Mouse (Mus musculus): ENCODE measurements at regions not wholly inside any gene's neighbourhood (a gene's known extent, or its start where the extent isn't known, plus 50 kb on each side); places are given as distances from the start of the nearest gene placed in this dataset.

DNA sequence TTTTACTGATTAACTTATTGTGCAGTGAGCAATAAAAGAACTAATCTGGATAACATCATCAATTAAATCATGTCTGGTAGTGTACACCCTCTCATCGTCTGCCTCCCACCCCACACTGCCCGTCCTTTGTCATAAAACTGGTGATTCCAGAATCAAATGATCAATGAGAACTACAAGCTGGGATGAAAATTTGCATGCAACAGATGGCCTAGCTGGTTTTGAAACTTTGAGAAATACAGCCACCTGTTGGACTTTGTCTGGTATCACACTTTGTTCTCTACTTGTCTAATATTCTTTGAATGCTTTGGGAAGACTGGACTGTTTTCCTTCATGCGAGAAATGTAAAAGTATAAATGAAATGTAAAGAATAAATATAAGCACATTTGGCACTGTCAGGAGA lies 126.8 kb upstream of the Dcbld2 start:
- Histone ChIP-seq H3K4me2 (ENCODE audit: low read length) (no peak overlapping the region), H3K4me1 (ENCODE audit: control insufficient read depth, insufficient read depth, low read length) (no peaks in the 10 kb centered on the region), H3K4me3 (ENCODE audit: low read depth, low read length) (no peak overlapping the region), H3K9me3 (replicated peaks; ENCODE audit: control insufficient read depth, low read length) (no peaks in the 10 kb centered on the region), H3K36me3 (ENCODE audit: control insufficient read depth, insufficient read depth, low read length) (no peaks in the 10 kb centered on the region), H3K27me3 (replicated peaks; ENCODE audit: control insufficient read depth, insufficient read depth, low read length) (no peaks in the 10 kb centered on the region), H3K9ac (ENCODE audit: low read length) (no peak overlapping the region), H3K27ac (ENCODE audit: low read depth, low read length) (no peak overlapping the region)
- 53% methylated on average over 3 of the region's 3 CpGs for WGBS
- ATAC-seq (no peak), DNase-seq (ENCODE audit: low spot score) (peak; percentile 44)

DNA sequence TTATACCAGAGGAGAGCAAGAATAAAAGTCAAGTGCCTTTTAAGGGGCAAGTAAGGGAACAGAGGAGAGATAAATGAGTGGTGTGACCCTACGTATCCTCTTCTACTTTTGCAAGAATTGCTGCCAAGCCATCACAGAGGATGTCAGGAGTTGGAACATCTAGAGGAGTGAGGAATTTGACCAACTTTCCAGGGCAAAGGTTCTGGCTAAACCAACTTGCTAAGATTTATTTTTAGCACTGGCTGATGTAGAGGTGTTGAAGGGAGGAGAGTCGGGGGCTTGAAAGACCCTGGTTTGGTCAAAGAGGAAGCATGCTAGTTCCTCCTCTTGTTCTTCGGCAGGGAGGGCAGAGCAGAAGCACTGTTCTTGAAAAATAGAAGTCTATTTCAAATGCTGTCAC lies 113.8 kb upstream of the Dcbld2 start:
- H3K4me2 ChIP-seq (ENCODE audit: low read length), result no peak overlapping the region
- H3K36me3 ChIP-seq (ENCODE audit: control insufficient read depth, insufficient read depth, low read length), result no peaks in the 10 kb centered on the region
- H3K27me3 ChIP-seq (replicated peaks; ENCODE audit: control insufficient read depth, insufficient read depth, low read length), result no peaks in the 10 kb centered on the region
- H3K4me3 ChIP-seq (ENCODE audit: low read depth, low read length), result no peak overlapping the region
- 95% methylated on average over 3 of the region's 3 CpGs for WGBS
- no peak overlapping the region for H3K27ac ChIP-seq (ENCODE audit: low read depth, low read length)
- no peaks in the 10 kb centered on the region for H3K4me1 ChIP-seq (ENCODE audit: control insufficient read depth, insufficient read depth, low read length)
- DNase-seq (ENCODE audit: low spot score) (no peak), ATAC-seq (no peak)
- no peaks in the 10 kb centered on the region for H3K9me3 ChIP-seq (replicated peaks; ENCODE audit: control insufficient read depth, low read length)
- no peak overlapping the region for H3K9ac ChIP-seq (ENCODE audit: low read length)

DNA sequence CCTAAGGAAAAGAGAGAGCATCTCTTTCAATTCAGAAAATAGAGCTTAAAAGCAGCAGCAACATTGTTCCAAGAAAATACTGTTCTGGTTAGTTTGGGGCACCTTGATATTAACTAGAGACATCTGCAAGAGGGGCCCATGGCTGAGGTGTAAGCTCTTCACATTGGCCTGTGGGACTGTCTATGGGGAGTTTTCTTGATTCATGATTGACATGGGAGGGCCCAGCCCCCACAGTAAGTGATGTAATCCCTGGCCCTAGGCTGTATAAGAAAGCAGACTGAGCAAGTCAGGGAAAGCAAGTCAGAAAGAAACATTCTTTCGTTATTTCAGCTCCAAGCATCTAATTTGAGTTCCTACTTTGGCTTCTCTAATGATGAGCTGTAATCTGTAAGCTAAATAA lies 113.1 kb upstream of the Dcbld2 start:
- no peak for ATAC-seq
- Histone ChIP-seq H3K9ac (ENCODE audit: low read length) (no peak overlapping the region), H3K4me3 (ENCODE audit: low read depth, low read length) (no peak overlapping the region), H3K27ac (ENCODE audit: low read depth, low read length) (no peak overlapping the region), H3K4me1 (ENCODE audit: control insufficient read depth, insufficient read depth, low read length) (no peaks in the 10 kb centered on the region), H3K27me3 (replicated peaks; ENCODE audit: control insufficient read depth, insufficient read depth, low read length) (no peaks in the 10 kb centered on the region), H3K9me3 (replicated peaks; ENCODE audit: control insufficient read depth, low read length) (no peaks in the 10 kb centered on the region), H3K4me2 (ENCODE audit: low read length) (no peak overlapping the region), H3K36me3 (ENCODE audit: control insufficient read depth, insufficient read depth, low read length) (no peaks in the 10 kb centered on the region)
- no peak for DNase-seq (ENCODE audit: low spot score)
- WGBS, result 72% methylated on average over 1 of the region's 1 CpGs

DNA sequence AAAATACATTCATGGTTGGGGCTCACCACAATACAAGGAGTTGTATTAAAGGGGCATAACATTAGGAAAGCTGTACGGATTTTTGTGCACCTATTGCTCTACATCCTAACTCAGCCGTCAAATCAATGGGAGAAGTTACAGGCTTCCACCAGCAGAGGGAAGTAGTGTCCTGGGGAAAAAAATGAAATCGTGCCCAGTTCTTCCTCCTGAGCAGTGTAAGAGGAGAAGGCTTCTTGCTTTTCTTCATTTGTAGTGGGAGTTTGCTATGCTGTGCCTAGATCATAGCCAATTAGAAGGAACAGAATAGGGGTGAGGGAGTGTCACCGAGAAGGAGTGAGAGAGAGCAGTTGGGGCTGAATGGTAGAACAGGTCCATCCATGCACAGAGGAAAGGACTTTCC lies 108.7 kb upstream of the Dcbld2 start:
- Histone ChIP-seq H3K4me2 (ENCODE audit: low read length) (no peak overlapping the region), H3K4me1 (ENCODE audit: control insufficient read depth, insufficient read depth, low read length) (no peaks in the 10 kb centered on the region), H3K27ac (ENCODE audit: low read depth, low read length) (no peak overlapping the region), H3K27me3 (replicated peaks; ENCODE audit: control insufficient read depth, insufficient read depth, low read length) (no peaks in the 10 kb centered on the region), H3K9ac (ENCODE audit: low read length) (no peak overlapping the region), H3K36me3 (ENCODE audit: control insufficient read depth, insufficient read depth, low read length) (no peaks in the 10 kb centered on the region), H3K4me3 (ENCODE audit: low read depth, low read length) (no peak overlapping the region), H3K9me3 (replicated peaks; ENCODE audit: control insufficient read depth, low read length) (no peaks in the 10 kb centered on the region)
- DNase-seq (ENCODE audit: low spot score), result peak; percentile 80
- 13% methylated on average over 4 of the region's 4 CpGs for WGBS
- ATAC-seq, result peak; percentile 87

DNA sequence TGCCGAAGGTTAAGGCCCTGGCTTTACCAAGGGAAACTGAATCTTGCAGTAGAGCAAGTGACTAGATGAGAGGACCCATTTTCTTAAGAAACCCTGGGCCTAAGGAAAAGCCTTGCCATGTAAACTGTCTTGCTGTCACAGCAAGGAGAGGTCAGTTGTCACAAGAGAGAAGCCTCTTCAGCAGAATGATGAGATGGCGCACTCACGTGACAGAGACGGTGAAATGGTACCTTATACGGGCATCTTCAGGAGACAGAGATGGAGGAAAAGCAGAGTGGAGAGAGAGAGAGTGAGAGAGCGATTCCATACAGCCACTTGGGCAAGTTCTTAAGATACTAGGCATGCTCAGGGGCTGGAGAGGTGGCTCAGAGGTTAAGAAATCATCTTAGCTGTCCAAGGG lies 108.1 kb upstream of the Dcbld2 start:
- H3K9me3 ChIP-seq (replicated peaks; ENCODE audit: control insufficient read depth, low read length), result no peaks in the 10 kb centered on the region
- 92% methylated on average over 6 of the region's 6 CpGs for WGBS
- H3K36me3 ChIP-seq (ENCODE audit: control insufficient read depth, insufficient read depth, low read length), result no peaks in the 10 kb centered on the region
- ATAC-seq (no peak), DNase-seq (ENCODE audit: low spot score) (no peak)
- no peak overlapping the region for H3K9ac ChIP-seq (ENCODE audit: low read length)
- no peak overlapping the region for H3K4me2 ChIP-seq (ENCODE audit: low read length)
- no peak overlapping the region for H3K4me3 ChIP-seq (ENCODE audit: low read depth, low read length)
- H3K27ac ChIP-seq (ENCODE audit: low read depth, low read length), result no peak overlapping the region
- H3K4me1 ChIP-seq (ENCODE audit: control insufficient read depth, insufficient read depth, low read length), result no peaks in the 10 kb centered on the region
- H3K27me3 ChIP-seq (replicated peaks; ENCODE audit: control insufficient read depth, insufficient read depth, low read length), result no peaks in the 10 kb centered on the region

DNA sequence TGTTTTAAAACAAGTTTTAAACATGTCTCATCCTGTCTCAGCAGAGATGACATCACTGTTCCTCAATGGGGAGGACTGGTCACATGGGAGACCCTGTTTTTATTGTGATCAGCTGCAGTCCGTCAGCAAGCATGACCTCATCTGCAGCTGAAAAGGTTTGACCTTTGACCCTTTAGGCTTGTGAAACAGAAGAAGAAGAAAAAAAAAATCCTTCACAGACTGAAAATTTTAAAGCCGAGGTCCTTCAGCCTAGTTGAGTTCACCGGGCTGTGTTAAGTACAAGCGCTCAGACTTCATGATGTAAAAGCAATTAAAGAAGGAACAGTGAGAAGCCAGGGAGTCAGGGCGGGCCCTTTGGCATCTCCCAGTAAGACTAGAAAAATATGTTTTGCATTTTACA lies 104.7 kb upstream of the Dcbld2 start:
- Histone ChIP-seq H3K36me3 (ENCODE audit: control insufficient read depth, insufficient read depth, low read length) (no peaks in the 10 kb centered on the region), H3K27me3 (replicated peaks; ENCODE audit: control insufficient read depth, insufficient read depth, low read length) (no peaks in the 10 kb centered on the region), H3K27ac (ENCODE audit: low read depth, low read length) (no peak overlapping the region), H3K4me1 (ENCODE audit: control insufficient read depth, insufficient read depth, low read length) (no peaks in the 10 kb centered on the region), H3K4me2 (ENCODE audit: low read length) (no peak overlapping the region), H3K9me3 (replicated peaks; ENCODE audit: control insufficient read depth, low read length) (no peaks in the 10 kb centered on the region), H3K9ac (ENCODE audit: low read length) (no peak overlapping the region), H3K4me3 (ENCODE audit: low read depth, low read length) (no peak overlapping the region)
- ATAC-seq (no peak), DNase-seq (ENCODE audit: low spot score) (peak; percentile 20)
- WGBS, result 20% methylated on average over 5 of the region's 5 CpGs

DNA sequence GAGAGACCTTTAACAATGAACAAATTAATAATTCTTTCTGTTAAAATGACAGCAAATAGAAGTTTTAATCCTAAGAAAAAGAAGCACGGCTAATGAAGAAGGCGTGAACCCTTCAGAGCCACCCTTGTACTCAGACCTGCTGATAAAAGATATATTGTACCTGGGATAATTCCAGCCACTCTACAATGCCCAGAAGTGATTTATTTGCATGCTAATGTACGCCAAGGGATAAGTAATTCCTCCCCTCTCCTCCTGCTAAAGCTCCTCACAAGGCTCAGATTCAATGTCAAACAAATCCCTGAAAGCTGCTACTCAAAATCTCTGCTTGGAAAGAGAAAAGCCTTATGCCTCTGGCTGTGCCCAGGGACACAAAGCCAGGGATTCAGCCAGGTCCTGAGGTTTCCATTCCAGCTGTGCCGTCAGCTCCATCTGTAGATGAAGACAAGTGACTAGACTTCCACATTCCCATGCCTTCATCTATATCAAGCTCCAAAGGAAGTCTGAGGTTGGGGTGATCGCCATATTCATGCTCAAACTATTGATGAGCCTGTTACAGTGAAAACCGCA lies 91.3 kb upstream of the Dcbld2 start:
- ATAC-seq (no peak), DNase-seq (ENCODE audit: low spot score) (no peak)
- Histone ChIP-seq H3K4me3 (ENCODE audit: low read depth, low read length) (no peak overlapping the region), H3K27ac (ENCODE audit: low read depth, low read length) (no peak overlapping the region), H3K9ac (ENCODE audit: low read length) (no peak overlapping the region), H3K9me3 (replicated peaks; ENCODE audit: control insufficient read depth, low read length) (no peaks in the 10 kb centered on the region), H3K36me3 (ENCODE audit: control insufficient read depth, insufficient read depth, low read length) (no peaks in the 10 kb centered on the region), H3K4me2 (ENCODE audit: low read length) (no peak overlapping the region), H3K27me3 (replicated peaks; ENCODE audit: control insufficient read depth, insufficient read depth, low read length) (no peaks in the 10 kb centered on the region), H3K4me1 (ENCODE audit: control insufficient read depth, insufficient read depth, low read length) (no peaks in the 10 kb centered on the region)
- WGBS, result 45% methylated on average over 6 of the region's 6 CpGs

DNA sequence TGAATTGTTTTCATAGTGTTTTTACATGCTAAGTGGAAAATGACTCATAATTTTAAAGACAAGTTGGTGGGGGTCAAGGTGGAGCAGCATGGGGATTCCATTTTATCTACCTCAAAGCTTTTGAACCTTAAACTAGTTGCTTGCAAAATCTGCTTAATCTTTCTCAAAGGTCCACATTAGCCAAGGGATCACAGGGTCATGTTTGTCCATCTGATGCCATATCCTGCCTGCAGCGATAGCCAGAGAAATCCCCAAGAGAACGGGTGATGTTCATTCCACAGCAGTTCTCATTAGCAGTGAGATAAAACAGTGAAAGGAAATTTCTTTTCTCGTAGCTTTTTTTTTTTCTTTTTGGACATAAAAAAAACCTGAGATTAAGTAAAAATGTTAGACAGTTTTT lies 77.2 kb upstream of the Dcbld2 start:
- H3K36me3 ChIP-seq (ENCODE audit: control insufficient read depth, insufficient read depth, low read length), result no peaks in the 10 kb centered on the region
- no peaks in the 10 kb centered on the region for H3K4me1 ChIP-seq (ENCODE audit: control insufficient read depth, insufficient read depth, low read length)
- no peak overlapping the region for H3K27ac ChIP-seq (ENCODE audit: low read depth, low read length)
- WGBS, result 87% methylated on average over 3 of the region's 3 CpGs
- H3K4me2 ChIP-seq (ENCODE audit: low read length), result no peak overlapping the region
- no peaks in the 10 kb centered on the region for H3K9me3 ChIP-seq (replicated peaks; ENCODE audit: control insufficient read depth, low read length)
- DNase-seq (ENCODE audit: low spot score) (no peak), ATAC-seq (no peak)
- H3K27me3 ChIP-seq (replicated peaks; ENCODE audit: control insufficient read depth, insufficient read depth, low read length), result no peaks in the 10 kb centered on the region
- no peak overlapping the region for H3K4me3 ChIP-seq (ENCODE audit: low read depth, low read length)
- H3K9ac ChIP-seq (ENCODE audit: low read length), result no peak overlapping the region

DNA sequence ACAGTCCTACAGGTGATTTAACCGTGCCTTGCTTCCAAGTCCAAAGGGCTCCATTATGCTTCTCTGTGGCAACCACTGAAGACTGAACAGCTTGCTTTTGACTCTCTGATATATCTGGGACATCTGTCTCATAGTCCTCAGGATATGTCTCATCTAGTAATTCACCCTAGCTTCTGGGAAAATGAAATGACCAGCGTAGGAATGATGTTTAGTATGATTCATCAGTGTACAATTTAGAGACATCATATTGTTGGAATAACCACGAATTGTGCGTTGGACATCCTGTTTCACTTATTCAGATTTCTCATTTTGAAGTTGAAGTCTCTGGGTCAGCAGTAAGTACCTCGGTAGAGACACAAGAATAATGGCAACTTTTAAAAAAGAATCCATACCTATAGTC lies 64.3 kb upstream of the Dcbld2 start:
- WGBS, result 86% methylated on average over 5 of the region's 5 CpGs
- no peak for DNase-seq (ENCODE audit: low spot score)
- ATAC-seq, result no peak
- H3K36me3 ChIP-seq (ENCODE audit: control insufficient read depth, insufficient read depth, low read length), result no peaks in the 10 kb centered on the region
- H3K4me2 ChIP-seq (ENCODE audit: low read length), result no peak overlapping the region
- H3K4me1 ChIP-seq (ENCODE audit: control insufficient read depth, insufficient read depth, low read length), result no peaks in the 10 kb centered on the region
- no peak overlapping the region for H3K27ac ChIP-seq (ENCODE audit: low read depth, low read length)
- no peak overlapping the region for H3K9ac ChIP-seq (ENCODE audit: low read length)
- H3K9me3 ChIP-seq (replicated peaks; ENCODE audit: control insufficient read depth, low read length), result no peaks in the 10 kb centered on the region
- no peak overlapping the region for H3K4me3 ChIP-seq (ENCODE audit: low read depth, low read length)
- no peaks in the 10 kb centered on the region for H3K27me3 ChIP-seq (replicated peaks; ENCODE audit: control insufficient read depth, insufficient read depth, low read length)

Measured in forebrain, embryonic 14.5 days (tissue).